Mouse (Mus musculus) T-helper 1 cell (primary cell): ENCODE measurements around the gene Tssk4.

Experiments used
- in situ Hi-C: fragments of 300-600 bp; cut with MboI, MseI; formaldehyde crosslinking; loops from one replicate; pipeline ENCODE4 v1.15.1; 2025; ENCODE audit warnings: high pct_unique_total_duplicates

Gene Tssk4

GRCm38 (mm10) chr14:55643060-55643907, 6.7 kb upstream of the Tssk4 start, which contains the start of gene Tm9sf1:
TSS of gene Tm9sf1 (minus strand) at chr14:55643806.
- in situ Hi-C loops = no loop called here

GRCm38 (mm10) chr14:55644261-55644888, 5.6 kb upstream of the Tssk4 start:
- in situ Hi-C loops = no loop called here

- in situ Hi-C loops = no loop called here
These were observed 1.5 kb downstream of the Tssk4 start for GRCm38 (mm10) chr14:55651528-55651927.

GRCm38 (mm10) chr14:55656935-55657334, 7.0 kb downstream of the Tssk4 start:
- in situ Hi-C loops = no loop called here

- in situ Hi-C loops = no loop called here
These were observed 8.0 kb downstream of the Tssk4 start for GRCm38 (mm10) chr14:55658011-55658410.

GRCm38 (mm10) chr14:55659960-55660573, 10.1 kb downstream of the Tssk4 start, which contains the start of gene Mdp1:
TSS of gene Mdp1 (minus strand) at chr14:55660508.
- in situ Hi-C loops = no loop called here

GRCm38 (mm10) chr14:55660636-55661035, 10.7 kb downstream of the Tssk4 start:
- in situ Hi-C loops = no loop called here

- in situ Hi-C loops = no loop called here
These were observed 21.5 kb downstream of the Tssk4 start for GRCm38 (mm10) chr14:55671486-55671832.

GRCm38 (mm10) chr14:55671833-55672740, 22.1 kb downstream of the Tssk4 start, which contains the start of the genes Gmpr2 and Nedd8:
TSS of gene Gmpr2 (plus strand) at chr14:55671941.
TSS of gene Nedd8 (minus strand) at chr14:55672124.
- in situ Hi-C loops = no loop called here

- in situ Hi-C loops = no loop called here
These were observed 22.7 kb downstream of the Tssk4 start for GRCm38 (mm10) chr14:55672741-55673060.

GRCm38 (mm10) chr14:55677615-55678014, 27.6 kb downstream of the Tssk4 start:
- in situ Hi-C loops = no loop called here

- in situ Hi-C loops = loop anchor here (5.0 kb wide), 1 partner anchor 61 kb away; no protein-coding TSS in a partner anchor
These were observed 31.5 kb downstream of the Tssk4 start, which contains the start of gene Tinf2 for GRCm38 (mm10) chr14:55681160-55682117. TSS of gene Tinf2 (minus strand) at chr14:55681820.

GRCm38 (mm10) chr14:55682118-55682493, 32.1 kb downstream of the Tssk4 start:
- in situ Hi-C loops = loop anchor here (5.0 kb wide), 1 partner anchor 60 kb away; no protein-coding TSS in a partner anchor

- in situ Hi-C loops = no loop called here
These were observed 39.4 kb downstream of the Tssk4 start for GRCm38 (mm10) chr14:55689433-55689832.

GRCm38 (mm10) chr14:55697226-55697625, 47.2 kb downstream of the Tssk4 start:
- in situ Hi-C loops = no loop called here

- in situ Hi-C loops = loop anchor here (25.0 kb wide), 1 partner anchor 861 kb away; no protein-coding TSS in a partner anchor
These were observed 51.1 kb downstream of the Tssk4 start for GRCm38 (mm10) chr14:55701131-55701530.
